ENCODE assay signal across 14 mouse cellular contexts in genomic region chr14:41052481-41052880, GRCm38 (mm10). TPM values are rescaled to one million over a fixed set of nuclear protein-coding genes. Genes with fewer than 3 reads are reported as not detected.
DNase-seq lines count a peak whose midpoint lies in the region; ATAC-seq and TF ChIP-seq lines count a peak whose summit lies in the region.
"Had no signal": no experiment of that assay in that cellular context is flagged by ENCODE, and none has a peak within 500 bp of the region (broad histone marks: within the 10 kb centered on the region; RNA-seq: fewer than 3 reads in every experiment).

No protein-coding gene starts in this region.

- TF ChIP-seq EP300 in heart, adult 2 months (IDR thresholded peaks at IDR 0.05; ENCODE audit: insufficient read depth, low read depth, low read length) = no peak

- no peaks in the 10 kb centered on the region for H3K79me2 ChIP-seq in heart, adult 2 months (replicated peaks; ENCODE audit: control insufficient read depth, insufficient read depth, low read length)

- no peak for ATAC-seq in lung, embryonic 14.5 days (ENCODE audit: insufficient read depth)
- ATAC-seq: midbrain, embryonic 15.5 days had no signal

- no peak for DNase-seq in heart, adult 2 months
- DNase-seq in heart, adult 8-10 months (ENCODE audit: low spot score) = no peak
- DNase-seq in lung, embryonic 14.5 days = peak; percentile 24
- no peak for DNase-seq in lung, postnatal 25 days (ENCODE audit: low spot score)
- DNase-seq in NIH3T3 (ENCODE audit: low read depth) = peak; percentile 68
- peak; percentile 19 for DNase-seq in lung, postnatal 36 days
- DNase-seq in right cerebral cortex, adult 18-20 months = no peak
- no peak for DNase-seq in layer of hippocampus, adult 9-11 months
- DNase-seq: gastrocnemius, postnatal 36 days had no signal

- H3K27me3 ChIP-seq in heart, adult 2 months (ENCODE audit: control insufficient read depth, insufficient read depth, low read length) = no peaks in the 10 kb centered on the region
- no peaks in the 10 kb centered on the region for H3K27me3 ChIP-seq in lung, embryonic 14.5 days (ENCODE audit: insufficient read depth, low read length)
- H3K27me3 ChIP-seq: midbrain, embryonic 15.5 days had no signal

- H3K4me1 ChIP-seq in heart, adult 2 months (ENCODE audit: control insufficient read depth, insufficient read depth, low read length) = no peaks in the 10 kb centered on the region
- H3K4me1 ChIP-seq in lung, embryonic 14.5 days (ENCODE audit: insufficient read depth) = no peaks in the 10 kb centered on the region
- H3K4me1 ChIP-seq: hindbrain, embryonic 10.5 days; midbrain, embryonic 15.5 days had no signal

- no peak overlapping the region for H3K4me2 ChIP-seq in lung, embryonic 14.5 days
- H3K4me2 ChIP-seq: midbrain, embryonic 15.5 days had no signal

- no peaks in the 10 kb centered on the region for H3K36me3 ChIP-seq in heart, adult 2 months (ENCODE audit: control insufficient read depth, insufficient read depth, low read length)
- H3K36me3 ChIP-seq in lung, embryonic 14.5 days (ENCODE audit: insufficient read depth) = no peaks in the 10 kb centered on the region
- H3K36me3 ChIP-seq: hindbrain, embryonic 10.5 days; midbrain, embryonic 15.5 days had no signal

- 67% methylated on average over 5 of the region's 5 CpGs for WGBS in heart, adult 2 months
- WGBS in lung, embryonic 14.5 days = 70% methylated on average over 5 of the region's 5 CpGs

- TF ChIP-seq CTCF in heart, adult 2 months (IDR thresholded peaks at IDR 0.05) = peak; percentile 36
- TF ChIP-seq CTCF in lung, embryonic 14.5 days (IDR thresholded peaks at IDR 0.05; ENCODE audit: low read depth) = peak; percentile 21; the same call in 1 of the 2 replicates

- no peak overlapping the region for H3K9ac ChIP-seq in heart, adult 2 months (ENCODE audit: low read depth, low read length)
- H3K9ac ChIP-seq in lung, embryonic 14.5 days = no peak overlapping the region
- H3K9ac ChIP-seq: midbrain, embryonic 15.5 days had no signal

- H3K9me3 ChIP-seq in lung, embryonic 14.5 days (ENCODE audit: low read depth, low read length) = no peaks in the 10 kb centered on the region
- H3K9me3 ChIP-seq: hindbrain, embryonic 10.5 days; midbrain, embryonic 15.5 days had no signal

- intact Hi-C loops in heart, adult 2 months (cut with DNase I) = no loop called here

- TF ChIP-seq POLR2A in heart, adult 2 months (IDR thresholded peaks at IDR 0.05; ENCODE audit: insufficient read depth, low read depth, low read length) = no peak

- no peak overlapping the region for H3K4me3 ChIP-seq in heart, adult 2 months
- no peak overlapping the region for H3K4me3 ChIP-seq in lung, embryonic 14.5 days (ENCODE audit: low read depth, low read length)
- H3K4me3 ChIP-seq: hindbrain, embryonic 10.5 days; midbrain, embryonic 15.5 days had no signal

- no peak overlapping the region for H3K27ac ChIP-seq in heart, adult 2 months
- no peak overlapping the region for H3K27ac ChIP-seq in lung, embryonic 14.5 days (ENCODE audit: low read depth)
- H3K27ac ChIP-seq: hindbrain, embryonic 10.5 days; midbrain, embryonic 15.5 days had no signal

RNA-seq across cellular contexts. Expression of gene Dydc2, which starts 16.5 kb away (rescaled TPM):
- not detected for total RNA-seq in heart, adult 2 months (2021)
- not detected in 2 replicates for polyA plus RNA-seq in heart, adult 2 months (2012; rRNA removed)
- total RNA-seq in heart, adult 8-10 months (2022) = not detected
- polyA plus RNA-seq in lung, embryonic 14.5 days (2014; fragmentation: Nextera tagmentation; extraction: Ambion mirVana) = not detected in 2 replicates
- total RNA-seq: gastrocnemius, postnatal 36 days had no signal
- polyA plus RNA-seq: limb, embryonic 14.5 days; stomach, embryonic 14.5 days had no signal

RNA-seq across cellular contexts. Expression of gene Dydc1, which starts 20.2 kb away (rescaled TPM):
- total RNA-seq in heart, adult 2 months (2021) = not detected
- not detected in 2 replicates for polyA plus RNA-seq in heart, adult 2 months (2012; rRNA removed)
- not detected for total RNA-seq in heart, adult 8-10 months (2022)
- not detected in 2 replicates for polyA plus RNA-seq in lung, embryonic 14.5 days (2014; fragmentation: Nextera tagmentation; extraction: Ambion mirVana)
- total RNA-seq: gastrocnemius, postnatal 36 days; layer of hippocampus, adult 18-20 months had no signal
- polyA plus RNA-seq: hindbrain, embryonic 10.5 days; limb, embryonic 14.5 days; midbrain, embryonic 15.5 days; stomach, embryonic 14.5 days had no signal

RNA-seq across cellular contexts. Expression of gene Fam213a, which starts 38.9 kb away (rescaled TPM):
- 10 to 100 TPM; 27.1 to 32.4 TPM for total RNA-seq in heart, adult 2 months (2021)
- 13.5 and 16.6 TPM in 2 replicates for polyA plus RNA-seq in heart, adult 2 months (2012; rRNA removed)
- 10 to 100 TPM; 24.7 to 39.2 (median 28.2) TPM for total RNA-seq in heart, adult 8-10 months (2022)
- polyA plus RNA-seq in lung, embryonic 14.5 days (2014; fragmentation: Nextera tagmentation; extraction: Ambion mirVana) = 167 and 173 TPM in 2 replicates

RNA-seq across cellular contexts. Expression of gene Mat1a, which starts 52.4 kb away (rescaled TPM):
- not detected for total RNA-seq in heart, adult 2 months (2021)
- 0.21 and 0.82 TPM in 2 replicates for polyA plus RNA-seq in heart, adult 2 months (2012; rRNA removed)
- under 1 TPM in 2 of 4 experiments, not detected in 2; 0.09 to 0.31 TPM for total RNA-seq in heart, adult 8-10 months (2022)
- polyA plus RNA-seq in lung, embryonic 14.5 days (2014; fragmentation: Nextera tagmentation; extraction: Ambion mirVana) = 2.6 and 4.0 TPM in 2 replicates
- total RNA-seq: layer of hippocampus, adult 18-20 months had no signal
- polyA plus RNA-seq: hindbrain, embryonic 10.5 days; limb, embryonic 14.5 days; stomach, embryonic 14.5 days had no signal

Comparison
In these comparisons a context has a peak if more than half of its experiments do, and no peak if none do; other contexts are left out.
1. DNase-seq: peak in lung, embryonic 14.5 days (single experiment), NIH3T3 (single experiment) and lung, postnatal 36 days (single experiment); none in heart, adult 2 months (0 of 2), heart, adult 8-10 months (single experiment), lung, postnatal 25 days (single experiment), right cerebral cortex, adult 18-20 months (single experiment) and layer of hippocampus, adult 9-11 months (single experiment).